ENCODE assay signal across 26 mouse cellular contexts in the genomic region with DNA sequence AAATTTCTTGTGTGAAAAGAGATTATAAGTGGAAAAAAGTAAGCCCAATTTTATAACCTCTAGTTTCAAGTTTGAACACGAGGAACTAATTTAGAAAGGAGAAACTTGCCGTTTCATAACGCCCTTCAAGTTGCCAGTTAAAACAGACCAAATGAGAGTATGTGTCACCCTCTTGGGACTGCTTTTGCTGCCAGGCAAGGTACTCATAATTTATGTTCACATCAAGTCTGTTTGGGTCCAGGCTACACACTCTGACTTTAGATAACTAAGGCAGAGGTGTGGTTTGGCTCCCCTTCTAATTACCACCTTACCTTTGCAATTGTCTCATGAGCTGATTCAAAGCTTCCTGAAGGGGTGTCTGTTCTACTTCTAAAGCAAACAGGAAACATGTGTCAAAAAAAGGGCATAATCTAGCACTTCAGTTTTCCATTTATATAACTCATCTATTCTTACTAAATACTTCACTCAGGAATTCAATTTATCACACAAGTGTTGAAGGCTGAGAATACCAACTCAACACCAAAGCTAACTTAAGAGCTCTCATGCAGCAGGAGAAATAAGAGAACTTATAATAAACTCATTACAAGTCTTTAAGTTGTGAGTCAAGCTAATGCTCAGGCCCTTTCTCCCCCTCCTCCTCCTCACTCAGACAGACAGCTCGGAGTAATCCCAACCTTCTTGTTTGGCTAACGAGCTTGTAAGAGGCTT. TPM values are rescaled to one million over a fixed set of nuclear protein-coding genes. Genes with fewer than 3 reads are reported as not detected.
DNase-seq lines count a peak whose midpoint lies in the region.
"Had no signal": no experiment of that assay in that cellular context is flagged by ENCODE, and none has a peak within 500 bp of the region (broad histone marks: within the 10 kb centered on the region; RNA-seq: fewer than 3 reads in every experiment).

No protein-coding gene starts in this region.

- H3K4me1 ChIP-seq in hindbrain, embryonic 10.5 days (replicated peaks): peaks cover 18% of the 10 kb centered on the region

- peaks cover 75% of the 10 kb centered on the region for H3K36me3 ChIP-seq in hindbrain, embryonic 10.5 days

- peaks cover 6% of the 10 kb centered on the region; the same call in 1 of the 2 replicates for H3K9me3 ChIP-seq in hindbrain, embryonic 10.5 days
- H3K9me3 ChIP-seq: embryonic facial prominence, embryonic 13.5 days; hindbrain, embryonic 12.5 days; liver, embryonic 15.5 days; midbrain, embryonic 15.5 days; neural tube, embryonic 15.5 days had no signal

- no peaks in the 10 kb centered on the region for H3K27me3 ChIP-seq in hindbrain, embryonic 10.5 days (ENCODE audit: insufficient read depth, poor library complexity, severe bottlenecking)
- H3K27me3 ChIP-seq: embryonic facial prominence, embryonic 13.5 days; forebrain, embryonic 13.5 days; hindbrain, embryonic 12.5 days; limb, embryonic 12.5 days; liver, embryonic 15.5 days; midbrain, embryonic 15.5 days; neural tube, embryonic 15.5 days had no signal

- H3K4me3 ChIP-seq in hindbrain, embryonic 10.5 days: no peak overlapping the region
- H3K4me3 ChIP-seq: embryonic facial prominence, embryonic 13.5 days; erythroblast, embryonic 14.5 days; forebrain, embryonic 13.5 days; hindbrain, embryonic 12.5 days; limb, embryonic 12.5 days; liver, embryonic 15.5 days; midbrain, embryonic 15.5 days; neural tube, embryonic 15.5 days had no signal

- peak; percentile 62 for DNase-seq in retina, postnatal 1 day
- DNase-seq in retina, embryonic 14.5 days (ENCODE audit: low spot score): no peak
- DNase-seq in lung, adult 18-20 months: peak; percentile 80 to 87
- peak; percentile 59 for DNase-seq in lung, postnatal 14 days
- DNase-seq in hindbrain, embryonic 10.5 days (ENCODE audit: low spot score): no peak
- no peak for DNase-seq in left cerebral cortex, postnatal 14 days (ENCODE audit: low spot score in 2 of 2)
- no peak for DNase-seq in spleen, postnatal 10 days (ENCODE audit: low spot score in 2 of 2)
- no peak for DNase-seq in thymus, postnatal 4 days
- DNase-seq: adrenal gland, postnatal 25 days; cerebellum, adult 11-12 months; cerebellum, adult 9-11 months; heart, postnatal 14 days; kidney, adult 8-10 months; kidney, postnatal 10 days; layer of hippocampus, postnatal 36 days; right cerebral cortex, postnatal 4 days had no signal

- H3K27ac ChIP-seq in hindbrain, embryonic 10.5 days: no peak overlapping the region
- H3K27ac ChIP-seq: embryonic facial prominence, embryonic 13.5 days; forebrain, embryonic 13.5 days; hindbrain, embryonic 12.5 days; hindbrain, postnatal 0 days; liver, embryonic 15.5 days; macrophage; midbrain, embryonic 15.5 days; neural tube, embryonic 15.5 days had no signal

- intact Hi-C loops in left cerebral cortex, postnatal 14 days (cut with DNase I): loop anchor here (10.0 kb wide), 1 partner anchor 367 kb away; no protein-coding TSS in a partner anchor

- 86% methylated on average over 5 of the region's 5 CpGs for WGBS in hindbrain, embryonic 10.5 days

RNA-seq across cellular contexts. Expression of gene Brd7, which starts 4.6 kb away (rescaled TPM):
- polyA plus RNA-seq in hindbrain, embryonic 10.5 days (2016; fragmentation: Nextera tagmentation; extraction: Ambion mirVana): 61.8 and 85.8 TPM in 2 replicates
- total RNA-seq in left cerebral cortex, postnatal 14 days (2021): 10 to 100 TPM; 60.0 to 60.1 TPM

Comparison
In these comparisons a context has a peak if more than half of its experiments do, and no peak if none do; other contexts are left out.
1. DNase-seq: peak in retina, postnatal 1 day (single experiment), lung, adult 18-20 months (2 of 2) and lung, postnatal 14 days (single experiment); none in retina, embryonic 14.5 days (single experiment), hindbrain, embryonic 10.5 days (single experiment), left cerebral cortex, postnatal 14 days (0 of 2), spleen, postnatal 10 days (0 of 2) and thymus, postnatal 4 days (single experiment).